Mouse (Mus musculus) layer of hippocampus, adult 11-12 months (tissue): ENCODE measurements around the gene Alkbh5.
"Not testable (repeated sequence)": the region's sequence is repeated elsewhere in the genome, so short reads cannot be mapped to it uniquely, and the experiment has no call there.

ENCODE experiments used
- DNase-seq: peaks from one replicate; pipeline ENCODE4 v3.0.0; 2022; ENCODE audit warnings: low spot score

Gene Alkbh5

DNA sequence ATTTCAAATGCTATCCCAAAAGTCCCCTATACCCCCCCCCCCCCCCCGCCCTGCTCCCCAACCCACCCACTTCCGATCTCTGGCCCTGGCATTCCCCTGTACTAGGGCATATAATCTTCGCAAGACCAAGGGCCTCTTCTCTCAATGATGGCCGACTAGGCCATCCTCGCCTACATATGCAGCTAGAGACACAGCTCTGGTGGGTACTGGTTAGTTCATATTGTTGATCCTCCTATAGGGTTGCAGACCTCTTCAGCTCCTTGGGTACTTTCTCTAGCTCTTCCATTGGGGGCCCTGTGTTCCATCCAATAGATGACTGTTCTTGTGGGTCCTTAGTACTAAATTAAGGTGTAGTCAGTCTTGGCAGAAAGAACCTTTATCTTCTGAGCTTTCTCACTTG, 7.0 kb downstream of the Alkbh5 start:
- DNase-seq: not testable (repeated sequence)

DNA sequence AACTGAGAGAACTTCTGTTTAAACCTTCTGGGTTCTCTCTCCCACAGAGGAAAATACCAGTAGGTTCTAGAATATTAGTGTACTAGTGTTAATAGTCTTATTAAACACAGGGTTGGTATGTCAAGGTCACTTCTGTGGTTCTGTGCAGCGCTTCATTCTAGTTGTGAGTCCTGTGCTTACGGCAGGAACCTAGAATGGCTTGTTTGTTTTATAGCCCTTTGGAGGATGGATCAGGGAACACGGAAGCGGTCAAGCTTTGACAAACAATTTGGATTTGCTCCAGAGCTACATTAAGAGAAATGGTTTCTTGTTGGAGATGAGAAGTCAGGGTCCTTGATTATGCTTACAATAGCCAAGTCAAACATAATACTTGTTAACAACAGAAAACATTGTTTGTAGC, 9.3 kb downstream of the Alkbh5 start:
- DNase-seq: no peak

DNA sequence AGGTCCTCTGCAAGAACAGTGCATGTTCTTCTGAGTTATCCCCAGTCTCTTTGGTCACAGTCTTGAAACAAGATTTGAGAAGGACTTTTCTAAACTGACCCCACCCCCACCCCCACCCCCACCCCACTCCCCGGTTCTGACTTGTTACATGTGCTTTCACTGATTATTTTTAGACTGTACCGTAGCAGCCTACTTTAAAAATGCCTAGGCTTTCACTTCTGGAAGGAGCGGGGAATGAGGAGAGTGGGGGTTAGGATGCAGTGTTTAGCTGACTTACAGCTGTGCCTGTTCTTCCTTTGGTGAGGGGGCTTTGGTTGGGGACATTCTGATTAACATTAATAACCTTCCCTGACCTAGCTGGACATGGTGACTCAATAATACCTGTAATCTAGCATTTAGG, 11.9 kb downstream of the Alkbh5 start:
- DNase-seq: no peak

- DNase-seq: no peak
Observed at GRCm38 (mm10) chr11:60553091-60553490, 16.9 kb downstream of the Alkbh5 start.

DNA sequence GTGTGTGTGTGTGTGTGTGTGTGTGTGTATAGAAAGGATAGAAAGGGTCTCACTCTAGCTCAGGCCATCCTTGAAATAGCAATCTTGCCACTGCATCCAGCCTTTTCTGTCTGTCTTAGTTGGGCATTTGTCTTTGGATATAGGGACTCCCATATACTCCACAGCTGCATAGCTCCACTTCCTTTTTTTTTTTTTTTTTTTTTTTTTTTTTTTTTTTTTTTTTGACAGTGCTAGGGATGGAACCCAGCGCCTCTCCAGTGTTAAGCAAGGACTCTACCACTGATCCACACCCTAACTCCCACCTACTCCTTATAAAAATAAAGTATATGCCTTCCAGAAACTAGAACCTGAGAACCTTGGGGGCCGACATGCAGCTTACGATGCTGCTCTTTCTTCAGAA, 21.5 kb downstream of the Alkbh5 start:
- no peak for DNase-seq

- peak; percentile 61 for DNase-seq
Observed at GRCm38 (mm10) chr11:60559342-60559741, 23.2 kb downstream of the Alkbh5 start.

DNA sequence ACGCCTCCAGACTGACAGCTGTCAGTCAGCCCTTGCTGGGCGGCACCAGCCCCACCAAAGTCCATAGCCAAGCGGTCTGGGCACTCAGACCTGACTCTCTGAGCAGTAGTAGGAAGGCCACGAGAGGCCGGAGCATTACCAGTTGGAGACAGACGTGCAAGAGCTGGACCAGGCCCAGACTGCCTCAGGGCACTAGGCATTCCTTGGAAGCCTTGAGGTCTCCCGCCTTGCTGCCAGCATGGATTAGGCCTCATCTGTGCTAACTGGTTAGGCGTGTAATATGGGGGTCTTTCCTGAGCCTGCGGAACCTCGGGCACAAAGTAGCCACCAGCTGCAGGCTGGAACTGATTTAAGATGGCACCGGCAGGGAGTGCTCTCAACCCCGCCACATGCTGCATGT, 37.8 kb downstream of the Alkbh5 start:
- DNase-seq: not testable (repeated sequence)
